Mouse (Mus musculus) brown adipose tissue, adult 24 weeks (tissue): ENCODE results near the gene Tardbp. TPM values are rescaled to one million over a fixed set of nuclear protein-coding genes. Genes with fewer than 3 reads are reported as not detected.

Experiments
- H3K27ac ChIP-seq: fragments of 200-500 bp; replicated peaks from 2 replicates; pipeline ENCODE4 v1.5.1; 2012; ENCODE audit warnings: low read depth, mild to moderate bottlenecking, low read length
- H3K4me1 ChIP-seq: fragments of 200-500 bp; 2 replicates; pipeline ENCODE4 v1.6.1; 2012; ENCODE audit warnings: low read length, mixed read lengths; ENCODE audit not compliant: control insufficient read depth, insufficient read depth, insufficient read length
- H3K4me3 ChIP-seq: fragments of 200-500 bp; 2 replicates; pipeline ENCODE4 v1.5.1; 2012; ENCODE audit warnings: low read depth, mild to moderate bottlenecking, low read length, moderate library complexity; ENCODE audit not compliant: insufficient read depth
- polyA plus RNA-seq: library from polyadenylated mRNA; stranded (reverse); fragments of >200 nt; gene quantifications from 2 replicates; pipeline ENCODE4 v1.2.4, GENCODE M21; 2012; ENCODE audit not compliant: missing spikeins, insufficient read depth, insufficient read length

The Tardbp gene
- polyA plus RNA-seq, 1 experiment: 132 TPM

DNA sequence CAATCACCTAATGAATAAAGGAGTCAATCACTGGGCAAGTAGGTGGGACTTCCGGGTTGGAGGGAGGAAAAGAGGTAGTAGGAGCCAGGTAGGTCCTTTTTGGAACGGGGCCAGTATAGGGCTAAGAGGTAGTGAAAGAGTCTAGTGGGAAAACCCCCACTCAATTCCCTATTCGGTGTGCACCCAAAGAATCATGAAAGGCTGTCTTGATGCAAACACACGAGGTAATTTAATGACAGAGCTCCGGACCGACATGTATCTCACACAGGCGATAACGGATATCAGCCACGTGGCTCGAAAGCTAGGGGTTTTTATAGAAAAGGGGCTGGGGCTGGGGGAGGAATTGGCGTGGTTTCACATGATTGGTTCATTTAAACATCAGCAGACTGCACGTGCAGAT, 28.0 kb downstream of the Tardbp start:
- Histone ChIP-seq H3K4me1 (no peaks in the 10 kb centered on the region), H3K4me3 (no peak overlapping the region), H3K27ac (no peak overlapping the region)

DNA sequence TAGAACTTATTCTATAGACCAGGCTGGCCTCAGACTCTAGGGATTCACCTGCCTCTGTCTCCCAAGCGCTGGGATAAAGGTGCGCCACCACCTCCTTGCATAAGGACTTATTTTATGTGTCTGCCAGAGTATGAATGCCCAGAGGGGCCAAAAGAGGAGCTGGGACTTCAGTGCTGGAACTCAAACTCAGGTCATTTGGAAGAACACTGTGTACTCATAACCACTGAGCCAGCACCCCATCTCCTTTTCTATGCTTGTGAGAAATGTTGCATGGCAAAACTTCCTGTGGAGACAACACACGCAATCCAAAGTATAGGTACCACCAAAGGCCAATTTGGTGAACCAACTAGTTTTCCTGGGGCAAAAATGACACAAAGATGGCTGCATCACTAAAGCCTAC, 30.1 kb downstream of the Tardbp start:
- H3K4me1 ChIP-seq: no peaks in the 10 kb centered on the region; the same call in 1 of the 2 replicates
- no peak overlapping the region for H3K4me3 ChIP-seq
- H3K27ac ChIP-seq: no peak overlapping the region

DNA sequence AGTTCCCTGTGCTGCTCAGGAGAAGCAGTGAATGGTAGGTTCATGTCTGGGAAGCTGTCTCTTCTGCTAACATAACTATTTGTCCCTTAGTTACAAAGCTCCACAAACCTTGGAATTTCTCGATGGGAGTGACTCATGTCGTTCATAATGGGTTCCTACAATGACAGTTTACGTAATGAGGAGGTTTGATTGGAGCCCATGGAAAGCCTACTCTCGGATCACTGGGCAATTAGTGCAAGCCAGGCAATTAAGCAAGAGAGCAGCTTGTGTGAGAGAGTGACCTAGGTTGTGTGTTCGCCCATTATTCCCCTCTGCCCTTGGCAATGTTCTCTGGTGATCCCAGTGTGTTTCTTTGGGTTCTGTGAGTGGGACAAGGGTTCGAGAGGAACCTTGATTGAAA, 30.9 kb downstream of the Tardbp start:
- Histone ChIP-seq H3K4me3 (no peak overlapping the region), H3K27ac (no peak overlapping the region), H3K4me1 (no peaks in the 10 kb centered on the region; the same call in 1 of the 2 replicates)

DNA sequence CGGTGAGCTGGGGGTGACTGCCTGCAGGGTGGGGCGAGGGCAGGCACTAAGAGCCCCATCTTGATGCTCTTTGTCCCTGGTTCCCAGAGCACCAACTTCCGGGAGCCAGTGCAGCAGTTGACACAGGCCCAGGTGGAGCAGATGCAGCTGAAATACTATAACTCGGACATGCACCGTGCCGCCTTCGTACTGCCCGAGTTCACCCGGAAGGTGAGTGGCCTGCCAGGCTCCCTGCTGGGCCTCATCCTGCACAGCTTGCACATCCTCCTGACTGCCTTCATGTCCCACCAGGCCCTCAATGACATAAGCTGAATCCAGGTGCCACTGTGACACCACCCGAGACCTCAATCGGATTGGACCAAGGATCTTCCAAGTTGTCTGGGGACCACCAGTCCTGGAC, 32.8 kb downstream of the Tardbp start:
- H3K4me1 ChIP-seq: peaks cover 3% of the 10 kb centered on the region
- H3K27ac ChIP-seq: no peak overlapping the region
- no peak overlapping the region for H3K4me3 ChIP-seq

GRCm38 (mm10) chr4:148591637-148592380, 35.0 kb downstream of the Tardbp start:
- Histone ChIP-seq H3K4me1 (peaks cover 3% of the 10 kb centered on the region), H3K4me3 (peak overlapping the region; percentile 71), H3K27ac (no peak overlapping the region)

- Histone ChIP-seq H3K27ac (no peak within 1 kb of the TSS), H3K4me1 (peaks cover 3% of the 10 kb centered on the region), H3K4me3 (peak within 1 kb of the TSS; percentile 87)
Observed at GRCm38 (mm10) chr4:148591171-148591630, 35.6 kb downstream of the Tardbp start, which contains the start of gene Srm. Gene Srm, plus strand, starts transcription at chr4:148591503.

DNA sequence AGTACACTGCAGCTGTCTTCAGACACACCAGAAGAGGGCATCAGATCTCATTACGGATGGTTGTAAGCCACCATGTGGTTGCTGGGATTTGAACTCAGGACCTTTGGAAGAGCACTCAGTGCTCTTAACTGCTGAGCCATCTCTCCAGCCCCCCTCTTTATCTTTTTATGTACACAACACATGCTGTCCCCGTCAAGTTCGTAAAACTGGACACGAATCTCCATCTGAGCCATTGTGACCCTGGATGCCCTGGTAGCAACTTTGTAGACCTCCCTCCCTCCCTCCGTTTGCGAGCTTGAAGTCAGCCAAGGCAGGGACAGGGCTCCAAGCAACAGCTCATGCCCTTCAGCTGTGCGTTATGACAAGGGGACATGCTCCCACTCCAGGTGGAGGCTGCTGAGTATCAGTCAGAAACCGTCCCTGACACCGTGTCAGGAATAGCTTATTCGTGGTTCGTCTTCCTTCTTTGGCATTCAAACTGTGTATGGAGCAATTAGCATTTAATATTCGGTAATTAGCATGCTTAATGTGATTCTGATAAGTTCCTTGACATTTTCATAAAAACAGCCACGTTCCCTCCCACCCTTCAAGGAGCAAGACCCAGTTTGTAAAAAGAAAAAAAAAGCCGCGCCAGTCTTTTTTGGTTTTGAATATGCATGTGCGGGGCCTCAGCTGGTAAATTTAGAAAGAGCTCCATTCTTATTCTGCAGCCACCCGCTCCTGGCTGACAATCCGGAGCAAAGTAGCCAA, 36.2 kb downstream of the Tardbp start:
- H3K4me1 ChIP-seq: peaks cover 3% of the 10 kb centered on the region
- H3K27ac ChIP-seq: no peak overlapping the region
- H3K4me3 ChIP-seq: peak overlapping the region; percentile 87

GRCm38 (mm10) chr4:148589565-148589964, 37.3 kb downstream of the Tardbp start:
- Histone ChIP-seq H3K4me3 (no peak overlapping the region), H3K27ac (no peak overlapping the region), H3K4me1 (peaks cover 3% of the 10 kb centered on the region)

- no peak overlapping the region for H3K4me3 ChIP-seq
- no peak overlapping the region for H3K27ac ChIP-seq
- peaks cover 3% of the 10 kb centered on the region for H3K4me1 ChIP-seq
Observed at GRCm38 (mm10) chr4:148588793-148589192, 38.0 kb downstream of the Tardbp start.

GRCm38 (mm10) chr4:148586648-148587047, 40.2 kb downstream of the Tardbp start:
- Histone ChIP-seq H3K4me1 (peaks cover 3% of the 10 kb centered on the region; the same call in 1 of the 2 replicates), H3K4me3 (no peak overlapping the region), H3K27ac (no peak overlapping the region)

- Histone ChIP-seq H3K4me1 (no peaks in the 10 kb centered on the region), H3K4me3 (no peak overlapping the region), H3K27ac (no peak overlapping the region)
Observed at GRCm38 (mm10) chr4:148583257-148583656, 43.6 kb downstream of the Tardbp start.

DNA sequence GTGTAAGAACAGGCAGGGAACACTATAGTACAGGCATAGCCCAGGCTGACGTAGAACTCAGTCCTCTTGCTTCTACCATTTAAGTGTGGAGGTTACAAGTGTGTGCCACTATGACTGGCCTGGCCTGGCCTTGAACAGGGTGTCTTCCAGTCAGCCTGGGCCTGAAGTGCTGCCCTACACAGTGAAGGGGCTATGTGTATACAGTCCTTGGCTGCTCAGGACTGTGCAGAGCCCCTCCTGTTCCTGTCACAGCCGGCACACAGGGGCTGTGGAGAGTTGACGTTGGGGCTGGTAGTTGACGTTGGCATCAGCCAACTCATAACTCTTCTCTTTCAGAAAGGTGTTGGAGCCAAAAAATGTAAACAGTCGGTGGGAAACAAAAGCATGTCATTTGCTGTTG, 45.4 kb downstream of the Tardbp start:
- Histone ChIP-seq H3K27ac (no peak overlapping the region), H3K4me3 (no peak overlapping the region), H3K4me1 (no peaks in the 10 kb centered on the region)

DNA sequence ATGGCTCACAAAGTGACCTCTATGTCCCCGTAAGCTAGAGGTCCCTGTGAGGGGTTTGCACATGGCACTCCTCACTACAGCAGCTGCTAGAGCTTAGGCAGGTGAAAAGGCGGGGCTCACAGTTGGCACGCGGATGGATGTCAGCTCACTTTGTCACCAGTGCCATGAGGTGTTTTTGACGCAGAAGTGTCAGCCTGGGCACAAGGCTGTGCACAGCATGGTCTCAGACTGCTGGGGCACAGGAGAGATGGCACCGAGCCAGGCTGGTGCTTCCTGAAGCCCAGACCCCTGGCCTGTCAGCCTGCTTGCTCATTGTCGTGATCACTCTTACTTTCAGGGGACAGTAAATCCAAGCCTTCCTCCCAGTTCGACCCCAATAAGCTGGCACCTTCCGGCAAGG, 46.1 kb downstream of the Tardbp start:
- no peaks in the 10 kb centered on the region for H3K4me1 ChIP-seq
- no peak overlapping the region for H3K4me3 ChIP-seq
- H3K27ac ChIP-seq: no peak overlapping the region

- H3K4me3 ChIP-seq: no peak overlapping the region
- no peak overlapping the region for H3K27ac ChIP-seq
- H3K4me1 ChIP-seq: no peaks in the 10 kb centered on the region
Observed at GRCm38 (mm10) chr4:148573222-148573621, 53.6 kb downstream of the Tardbp start.

GRCm38 (mm10) chr4:148570693-148571295, 56.0 kb downstream of the Tardbp start:
- H3K27ac ChIP-seq: no peak overlapping the region
- no peaks in the 10 kb centered on the region for H3K4me1 ChIP-seq
- no peak overlapping the region for H3K4me3 ChIP-seq
